Mouse (Mus musculus) MEL (cell line): ENCODE data around the gene Pard3b. TPM values are rescaled to one million over a fixed set of nuclear protein-coding genes. Genes with fewer than 3 reads are reported as not detected.

Experiments
- DNase-seq: peaks from one replicate; pipeline ENCODE4 v3.0.0; 2011; ENCODE audit warnings: low read depth, low spot score
- H3K27ac ChIP-seq: 2 replicates; pipeline ENCODE4 v1.5.1; 2012; ENCODE audit warnings: low read depth, mild to moderate bottlenecking, control low read depth, low read length, moderate library complexity; ENCODE audit not compliant: control insufficient read depth
- H3K27me3 ChIP-seq, 2 experiments: fragments of 150-350 bp in 1 of 2; sonication (generic) in 1 of 2; 2 replicates each; pipeline ENCODE4 v1.6.1; 2012; ENCODE audit warnings: low read length in 2 of 2, mild to moderate bottlenecking in 2 of 2, improper control_type of control experiment in 1 of 2, moderate library complexity in 1 of 2; ENCODE audit not compliant: insufficient read depth in 2 of 2, control insufficient read depth in 1 of 2
- H3K36me3 ChIP-seq, 2 experiments: 2 replicates each; pipeline ENCODE4 v1.6.1; 2012 to 2014; ENCODE audit warnings: low read length in 2 of 2, improper control_type of control experiment in 1 of 2, inconsistent platforms in 1 of 2, mild to moderate bottlenecking in 1 of 2; ENCODE audit not compliant: insufficient read depth in 2 of 2, control insufficient read depth in 1 of 2
- H3K4me1 ChIP-seq, 2 experiments: fragments of 150-350 bp in 1 of 2; sonication (generic) in 1 of 2; 2 replicates each; pipeline ENCODE4 v1.6.1; 2012; ENCODE audit warnings: low read length in 2 of 2, improper control_type of control experiment in 1 of 2, mild to moderate bottlenecking in 1 of 2; ENCODE audit not compliant: insufficient read depth in 2 of 2, control insufficient read depth in 1 of 2
- H3K4me3 ChIP-seq, 2 experiments: fragments of 150-350 bp in 1 of 2; sonication (generic) in 1 of 2; 2 replicates each; pipeline ENCODE4 v1.5.1; 2012; ENCODE audit warnings: low read depth in 2 of 2, low read length in 2 of 2, mild to moderate bottlenecking in 2 of 2, moderate library complexity in 2 of 2, control low read depth in 1 of 2, improper control_type of control experiment in 1 of 2; ENCODE audit not compliant: control insufficient read depth in 1 of 2, insufficient read depth in 1 of 2
- H3K79me2 ChIP-seq: 2 replicates; pipeline ENCODE4 v1.6.1; 2012; ENCODE audit warnings: mild to moderate bottlenecking, low read length, moderate library complexity; ENCODE audit not compliant: control insufficient read depth, poor library complexity, insufficient read depth
- H3K9ac ChIP-seq: 2 replicates; pipeline ENCODE4 v1.6.1; 2012; ENCODE audit warnings: low read depth, mild to moderate bottlenecking, control low read depth, low read length, moderate library complexity; ENCODE audit not compliant: control insufficient read depth, poor library complexity, severe bottlenecking
- H3K9me3 ChIP-seq: fragments of 150-350 bp; sonication (generic); replicated peaks from 2 replicates; pipeline ENCODE4 v1.6.1; 2012; ENCODE audit warnings: mild to moderate bottlenecking, low read length, improper control_type of control experiment, moderate library complexity; ENCODE audit not compliant: insufficient read depth
- CHD1 ChIP-seq: IDR thresholded peaks from 2 replicates; pipeline ENCODE4 v1.6.1; 2012; ENCODE audit warnings: low read depth, mild to moderate bottlenecking, inconsistent platforms, low read length, improper control_type of control experiment
- CHD2 ChIP-seq: IDR thresholded peaks from 2 replicates; pipeline ENCODE4 v1.6.1; 2011; ENCODE audit warnings: low read length, improper control_type of control experiment
- CTCF ChIP-seq, 3 experiments: IDR thresholded peaks in 2 of 3; conservative IDR thresholded peaks in 1 of 3; 2 replicates each; pipeline ENCODE4 v1.5.1; 2011 to 2012; ENCODE audit warnings: low read length in 3 of 3, low read depth in 2 of 3, mild to moderate bottlenecking in 2 of 3, improper control_type of control experiment in 1 of 3, inconsistent platforms in 1 of 3, mixed read lengths in 1 of 3, moderate library complexity in 1 of 3; ENCODE audit not compliant: control insufficient read depth in 1 of 3, insufficient read depth in 1 of 3, poor library complexity in 1 of 3, severe bottlenecking in 1 of 3
- ELF1 ChIP-seq: IDR thresholded peaks from 2 replicates; pipeline ENCODE4 v1.6.1; 2014; ENCODE audit warnings: low read depth, mild to moderate bottlenecking, inconsistent platforms, low read length, improper control_type of control experiment, moderate library complexity
- EP300 ChIP-seq, 2 experiments: IDR thresholded peaks; 2 replicates each; pipeline ENCODE4 v1.6.1; 2011; ENCODE audit warnings: improper control_type of control experiment in 2 of 2, low read length in 2 of 2, low read depth in 1 of 2, mild to moderate bottlenecking in 1 of 2
- GATA1 ChIP-seq: IDR thresholded peaks from 2 replicates; pipeline ENCODE4 v1.6.1; 2011; ENCODE audit warnings: low read depth, low read length, improper control_type of control experiment
- JUND ChIP-seq: IDR thresholded peaks from 2 replicates; pipeline ENCODE4 v1.6.1; 2011; ENCODE audit warnings: low read depth, mild to moderate bottlenecking, improper control_type of control experiment, low read length
- KAT2A ChIP-seq: conservative IDR thresholded peaks from 2 replicates; pipeline ENCODE4 v1.6.1; 2012; ENCODE audit warnings: low read depth, low read length, improper control_type of control experiment, inconsistent platforms
- MAZ ChIP-seq: IDR thresholded peaks from 2 replicates; pipeline ENCODE4 v1.6.1; 2012; ENCODE audit warnings: low read depth, mild to moderate bottlenecking, inconsistent platforms, low read length, improper control_type of control experiment
- MEF2A ChIP-seq: IDR thresholded peaks from 2 replicates; pipeline ENCODE4 v1.6.1; 2014; ENCODE audit warnings: low read depth, mild to moderate bottlenecking, inconsistent platforms, low read length, improper control_type of control experiment; ENCODE audit not compliant: poor library complexity, insufficient replicate concordance, severe bottlenecking; ENCODE audit errors: extremely low read depth
- NELFE ChIP-seq: IDR thresholded peaks from 2 replicates; pipeline ENCODE4 v1.6.1; 2011; ENCODE audit warnings: low read depth, low read length, improper control_type of control experiment
- POLR2AphosphoS2 ChIP-seq: IDR thresholded peaks from 2 replicates; pipeline ENCODE4 v1.6.1; 2011; ENCODE audit warnings: low read length, improper control_type of control experiment
- RAD21 ChIP-seq: IDR thresholded peaks from 2 replicates; pipeline ENCODE4 v1.6.1; 2011; ENCODE audit warnings: mild to moderate bottlenecking, low read depth, low read length, improper control_type of control experiment
- SIN3A ChIP-seq: IDR thresholded peaks from 2 replicates; pipeline ENCODE4 v1.6.1; 2012; ENCODE audit warnings: low read length, improper control_type of control experiment, inconsistent platforms
- SMC3 ChIP-seq: IDR thresholded peaks from 2 replicates; pipeline ENCODE4 v1.6.1; 2011; ENCODE audit warnings: low read depth, low read length, improper control_type of control experiment
- TAL1 ChIP-seq: IDR thresholded peaks from 2 replicates; pipeline ENCODE4 v1.6.1; 2012; ENCODE audit warnings: mild to moderate bottlenecking, inconsistent platforms, low read length, moderate library complexity, mixed read lengths
- USF2 ChIP-seq, 2 experiments: IDR thresholded peaks; 2 replicates each; pipeline ENCODE4 v1.6.1; 2011 to 2012; ENCODE audit warnings: improper control_type of control experiment in 2 of 2, low read length in 2 of 2, borderline replicate concordance in 1 of 2, inconsistent platforms in 1 of 2, low read depth in 1 of 2, mild to moderate bottlenecking in 1 of 2; ENCODE audit not compliant: insufficient read depth in 1 of 2
- ZC3H11A ChIP-seq: IDR thresholded peaks from 2 replicates; pipeline ENCODE4 v1.6.1; 2012; ENCODE audit warnings: low read depth, mild to moderate bottlenecking, inconsistent platforms, low read length, improper control_type of control experiment
- polyA plus RNA-seq, 2 experiments: library from polyadenylated mRNA; stranded (reverse) in 1 of 2; unstranded in 1 of 2; fragments of >175 nt in 1 of 2; fragments of >200 nt in 1 of 2; gene quantifications; 2 replicates each; pipeline versions ENCODE4 v1.2.1 to v1.2.4; 2012; ENCODE audit warnings: low replicate concordance in 2 of 2, low read depth in 1 of 2; ENCODE audit not compliant: insufficient read length in 2 of 2, insufficient read depth in 1 of 2, missing spikeins in 1 of 2
- total RNA-seq: library from RNA; depleted of rRNA; stranded (reverse); fragments of 300-350 nt; gene quantifications from 2 replicates; pipeline ENCODE4 v1.2.3, GENCODE M21; 2012

Gene Pard3b
- total and polyA plus RNA-seq, 3 experiments = not detected

DNA sequence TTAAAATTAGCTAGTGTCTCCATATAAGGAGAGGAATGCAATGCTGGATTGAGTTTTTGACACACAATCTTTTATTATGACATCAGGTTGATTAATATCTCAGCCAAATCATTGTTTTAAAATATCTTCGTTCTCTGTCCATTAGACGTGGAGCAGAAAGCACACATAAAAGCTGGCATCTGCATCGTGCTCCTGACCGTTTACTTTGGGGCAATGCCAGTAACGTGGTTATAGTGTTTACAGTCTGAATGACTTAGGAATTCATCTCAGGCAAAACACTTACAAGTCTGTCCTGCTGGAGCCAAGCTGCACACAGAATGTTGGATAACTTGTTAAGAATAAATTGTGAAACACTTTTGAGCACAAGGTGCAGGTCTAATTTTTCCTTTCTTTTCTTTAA is 141.3 kb downstream of the Pard3b start:
- H3K9ac ChIP-seq = no peak overlapping the region
- no peak overlapping the region for H3K27ac ChIP-seq
- H3K79me2 ChIP-seq = no peaks in the 10 kb centered on the region
- H3K4me1 ChIP-seq = no peaks in the 10 kb centered on the region
- H3K4me3 ChIP-seq = no peak overlapping the region
- H3K36me3 ChIP-seq = no peaks in the 10 kb centered on the region
- no peak for DNase-seq
- H3K27me3 ChIP-seq = no peaks in the 10 kb centered on the region; a peak in 1 of 4 replicates
- TF ChIP-seq SMC3 = no peak
- no peak for TF ChIP-seq TAL1
- no peak for TF ChIP-seq JUND
- TF ChIP-seq CHD1 = no peak
- no peak for TF ChIP-seq USF2 (IDR thresholded peaks at IDR 0.05; ENCODE audit: borderline replicate concordance in 1 of 2, insufficient read depth in 1 of 2, low read depth in 1 of 2, low read length in 2 of 2)
- TF ChIP-seq MAZ = no peak
- no peaks in the 10 kb centered on the region for H3K9me3 ChIP-seq

GRCm38 (mm10) chr1:61796296-61796695 is 157.7 kb downstream of the Pard3b start:
- H3K27me3 ChIP-seq = no peaks in the 10 kb centered on the region
- no peak for DNase-seq
- no peaks in the 10 kb centered on the region for H3K4me1 ChIP-seq
- H3K9ac ChIP-seq = no peak overlapping the region
- H3K36me3 ChIP-seq = no peaks in the 10 kb centered on the region
- H3K4me3 ChIP-seq = no peak overlapping the region
- TF ChIP-seq USF2 (IDR thresholded peaks at IDR 0.05; ENCODE audit: borderline replicate concordance in 1 of 2, insufficient read depth in 1 of 2, low read depth in 1 of 2, low read length in 2 of 2) = no peak
- no peaks in the 10 kb centered on the region for H3K9me3 ChIP-seq
- no peaks in the 10 kb centered on the region for H3K79me2 ChIP-seq
- H3K27ac ChIP-seq = no peak overlapping the region

DNA sequence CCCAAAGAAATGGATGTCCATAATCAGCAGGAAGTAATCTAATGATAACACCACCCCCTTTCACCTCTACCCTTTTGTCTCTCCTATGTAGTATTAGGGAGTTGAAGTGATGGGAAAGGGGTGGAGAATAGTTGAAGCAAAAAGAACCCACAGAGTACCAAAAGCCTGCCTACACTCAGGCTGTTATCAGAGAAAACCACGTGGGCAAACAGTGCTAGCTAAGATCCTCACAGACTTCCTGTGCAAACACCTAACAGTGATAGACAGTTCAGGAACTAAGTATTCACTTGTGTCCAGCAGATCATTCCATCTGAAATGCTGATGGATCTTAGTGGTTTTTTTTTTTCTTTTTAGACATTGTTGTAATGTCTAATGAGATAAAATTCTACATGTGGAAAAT is 181.6 kb downstream of the Pard3b start:
- Histone ChIP-seq H3K27ac (no peak overlapping the region), H3K36me3 (no peaks in the 10 kb centered on the region), H3K27me3 (no peaks in the 10 kb centered on the region), H3K4me1 (no peaks in the 10 kb centered on the region), H3K79me2 (no peaks in the 10 kb centered on the region), H3K9ac (no peak overlapping the region), H3K4me3 (no peak overlapping the region), H3K9me3 (no peaks in the 10 kb centered on the region)
- TF ChIP-seq POLR2AphosphoS2 (no peak), MAZ (no peak), SIN3A (no peak), KAT2A (no peak), NELFE (no peak), EP300 (IDR thresholded peaks at IDR 0.05; ENCODE audit: low read depth in 1 of 2, low read length in 2 of 2) (no peak), CHD2 (no peak), RAD21 (no peak), ZC3H11A (no peak), CTCF (IDR thresholded peaks at IDR 0.05 in 2 of 3, conservative IDR thresholded peaks at IDR 0.05 in 1 of 3; ENCODE audit: control insufficient read depth in 1 of 3, insufficient read depth in 1 of 3, low read depth in 2 of 3, low read length in 3 of 3, poor library complexity in 1 of 3, severe bottlenecking in 1 of 3) (no peak), CHD1 (no peak), ELF1 (no peak), GATA1 (no peak), JUND (no peak), MEF2A (no peak), USF2 (IDR thresholded peaks at IDR 0.05; ENCODE audit: borderline replicate concordance in 1 of 2, insufficient read depth in 1 of 2, low read depth in 1 of 2, low read length in 2 of 2) (no peak)
- DNase-seq = no peak
